Mouse (Mus musculus): ENCODE results near the gene Ankrd55. TPM values are rescaled to one million over a fixed set of nuclear protein-coding genes. Genes with fewer than 3 reads are reported as not detected.

Gene Ankrd55
- polyA plus RNA-seq, 1 experiment from 2014 or later, result 0.14 TPM

DNA sequence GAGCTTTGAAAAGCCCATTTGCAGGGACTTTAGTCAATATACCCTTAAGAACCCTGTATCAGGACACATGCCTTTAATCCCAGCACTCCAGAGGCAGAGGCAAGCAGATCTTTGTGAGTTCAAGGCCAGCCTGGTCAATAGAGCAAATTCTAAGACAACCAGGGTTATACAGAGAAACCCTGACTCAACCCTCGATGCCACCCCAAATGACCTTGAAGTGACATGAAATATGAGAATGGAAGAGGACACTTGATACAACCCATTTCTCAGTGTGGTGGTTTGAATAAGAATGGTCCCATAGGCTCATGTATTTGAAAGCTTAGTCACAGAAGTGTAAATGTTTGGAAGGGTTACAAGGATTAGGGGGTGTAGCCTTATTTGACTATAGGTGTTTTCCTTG, 121.6 kb downstream of the Ankrd55 start:
- ATAC-seq (replicated peaks; ENCODE audit: insufficient number of reproducible peaks, low FRiP score, low TSS enrichment), result no peak
- 83% methylated on average over 1 of the region's 1 CpGs for WGBS (ENCODE audit: insufficient replicate concordance)
- Histone ChIP-seq H3K9ac (ENCODE audit: low read depth, low read length) (no peak overlapping the region), H3K36me3 (ENCODE audit: control insufficient read depth, insufficient read depth, low read length) (no peaks in the 10 kb centered on the region), H3K4me1 (ENCODE audit: control insufficient read depth, insufficient read depth, low read length) (no peaks in the 10 kb centered on the region), H3K4me2 (no peak overlapping the region), H3K27me3 (ENCODE audit: control insufficient read depth, insufficient read depth, low read length) (no peaks in the 10 kb centered on the region), H3K9me3 (replicated peaks; ENCODE audit: control insufficient read depth, low read length) (no peaks in the 10 kb centered on the region), H3K27ac (ENCODE audit: low read depth, low read length) (no peak overlapping the region), H3K4me3 (ENCODE audit: low read depth, low read length) (no peak overlapping the region)

DNA sequence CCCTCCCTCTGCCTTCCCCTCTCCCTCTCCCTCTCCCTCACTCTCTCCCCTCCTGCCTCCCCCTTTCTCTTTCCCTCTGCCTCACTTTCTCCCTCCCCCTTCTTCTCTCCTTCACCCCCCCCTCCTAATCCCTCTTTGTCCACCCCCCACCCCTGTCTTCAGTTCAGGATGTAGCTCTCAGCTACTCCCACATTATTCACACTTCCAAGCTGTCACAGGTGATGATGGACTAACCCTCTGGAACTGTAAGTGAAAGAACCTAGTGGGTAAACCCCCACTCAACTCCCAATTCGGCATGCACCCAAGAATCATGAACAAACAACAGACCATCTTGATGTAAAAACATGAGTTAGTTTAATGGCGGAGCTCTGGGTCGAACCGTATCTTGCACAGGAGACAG, 122.2 kb downstream of the Ankrd55 start:
- Histone ChIP-seq H3K36me3 (ENCODE audit: control insufficient read depth, insufficient read depth, low read length) (no peaks in the 10 kb centered on the region), H3K27me3 (ENCODE audit: control insufficient read depth, insufficient read depth, low read length) (no peaks in the 10 kb centered on the region), H3K9me3 (replicated peaks; ENCODE audit: control insufficient read depth, low read length) (no peaks in the 10 kb centered on the region), H3K4me1 (ENCODE audit: control insufficient read depth, insufficient read depth, low read length) (no peaks in the 10 kb centered on the region), H3K4me3 (ENCODE audit: low read depth, low read length) (no peak overlapping the region), H3K9ac (ENCODE audit: low read depth, low read length) (no peak overlapping the region), H3K4me2 (no peak overlapping the region), H3K27ac (ENCODE audit: low read depth, low read length) (no peak overlapping the region)
- no peak for ATAC-seq (replicated peaks; ENCODE audit: insufficient number of reproducible peaks, low FRiP score, low TSS enrichment)
- 86% methylated on average over 4 of the region's 4 CpGs for WGBS (ENCODE audit: insufficient replicate concordance)

- no peaks in the 10 kb centered on the region for H3K36me3 ChIP-seq (ENCODE audit: control insufficient read depth, insufficient read depth, low read length)
- H3K27me3 ChIP-seq (ENCODE audit: control insufficient read depth, insufficient read depth, low read length), result no peaks in the 10 kb centered on the region
- H3K4me3 ChIP-seq (ENCODE audit: low read depth, low read length), result no peak overlapping the region
- H3K9ac ChIP-seq (ENCODE audit: low read depth, low read length), result no peak overlapping the region
- H3K9me3 ChIP-seq (replicated peaks; ENCODE audit: control insufficient read depth, low read length), result no peaks in the 10 kb centered on the region
- no peak overlapping the region for H3K4me2 ChIP-seq
- ATAC-seq (replicated peaks; ENCODE audit: insufficient number of reproducible peaks, low FRiP score, low TSS enrichment), result no peak
- no peak overlapping the region for H3K27ac ChIP-seq (ENCODE audit: low read depth, low read length)
- 78% methylated on average over 5 of the region's 5 CpGs for WGBS (ENCODE audit: insufficient replicate concordance)
- H3K4me1 ChIP-seq (ENCODE audit: control insufficient read depth, insufficient read depth, low read length), result peaks cover under 1% of the 10 kb centered on the region; the same call in 1 of the 2 replicates
Measured at GRCm38 (mm10) chr13:112411216-112411822, 123.1 kb downstream of the Ankrd55 start.

- no peaks in the 10 kb centered on the region for H3K36me3 ChIP-seq (ENCODE audit: control insufficient read depth, insufficient read depth, low read length)
- H3K9me3 ChIP-seq (replicated peaks; ENCODE audit: control insufficient read depth, low read length), result no peaks in the 10 kb centered on the region
- no peak for ATAC-seq (replicated peaks; ENCODE audit: insufficient number of reproducible peaks, low FRiP score, low TSS enrichment)
- no peak overlapping the region for H3K4me2 ChIP-seq
- peaks cover 10% of the 10 kb centered on the region for H3K4me1 ChIP-seq (ENCODE audit: control insufficient read depth, insufficient read depth, low read length)
- H3K4me3 ChIP-seq (ENCODE audit: low read depth, low read length), result no peak overlapping the region
- no peak overlapping the region for H3K9ac ChIP-seq (ENCODE audit: low read depth, low read length)
- H3K27me3 ChIP-seq (ENCODE audit: control insufficient read depth, insufficient read depth, low read length), result no peaks in the 10 kb centered on the region
- 80% methylated on average over 2 of the region's 3 CpGs for WGBS (ENCODE audit: insufficient replicate concordance)
- no peak overlapping the region for H3K27ac ChIP-seq (ENCODE audit: low read depth, low read length)
Measured at GRCm38 (mm10) chr13:112412251-112412650, 124.0 kb downstream of the Ankrd55 start.

DNA sequence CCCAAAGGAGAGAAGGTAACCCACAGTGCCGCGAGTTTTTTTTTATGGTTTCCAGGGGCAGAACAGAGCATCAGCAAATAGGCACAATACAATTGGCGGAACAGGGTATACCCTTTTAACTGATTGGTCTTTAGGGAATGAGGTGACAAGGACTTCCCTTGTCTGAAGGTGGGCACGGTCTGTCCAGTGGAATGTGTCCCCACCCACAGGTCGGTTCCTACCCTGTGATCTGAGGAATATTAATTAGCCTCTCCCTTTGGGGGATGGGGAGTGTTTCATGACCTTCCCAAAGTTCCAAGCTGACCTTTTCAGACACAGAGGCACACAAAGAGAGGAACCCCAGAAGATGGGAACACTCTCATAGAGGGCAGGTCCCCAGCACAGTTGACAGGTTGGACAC, 124.6 kb downstream of the Ankrd55 start:
- Histone ChIP-seq H3K27ac (ENCODE audit: low read depth, low read length) (no peak overlapping the region), H3K27me3 (ENCODE audit: control insufficient read depth, insufficient read depth, low read length) (no peaks in the 10 kb centered on the region), H3K9me3 (replicated peaks; ENCODE audit: control insufficient read depth, low read length) (no peaks in the 10 kb centered on the region), H3K4me1 (ENCODE audit: control insufficient read depth, insufficient read depth, low read length) (peaks cover 10% of the 10 kb centered on the region), H3K9ac (ENCODE audit: low read depth, low read length) (no peak overlapping the region), H3K4me3 (ENCODE audit: low read depth, low read length) (no peak overlapping the region), H3K4me2 (no peak overlapping the region), H3K36me3 (ENCODE audit: control insufficient read depth, insufficient read depth, low read length) (no peaks in the 10 kb centered on the region)
- WGBS (ENCODE audit: insufficient replicate concordance), result 78% methylated on average over 5 of the region's 5 CpGs
- ATAC-seq (replicated peaks; ENCODE audit: insufficient number of reproducible peaks, low FRiP score, low TSS enrichment), result no peak

GRCm38 (mm10) chr13:112413611-112414010, 125.4 kb downstream of the Ankrd55 start:
- 86% methylated on average over 8 of the region's 8 CpGs for WGBS (ENCODE audit: insufficient replicate concordance)
- Histone ChIP-seq H3K4me2 (no peak overlapping the region), H3K27ac (ENCODE audit: low read depth, low read length) (no peak overlapping the region), H3K9me3 (replicated peaks; ENCODE audit: control insufficient read depth, low read length) (no peaks in the 10 kb centered on the region), H3K9ac (ENCODE audit: low read depth, low read length) (no peak overlapping the region), H3K4me1 (ENCODE audit: control insufficient read depth, insufficient read depth, low read length) (peaks cover 16% of the 10 kb centered on the region), H3K27me3 (ENCODE audit: control insufficient read depth, insufficient read depth, low read length) (no peaks in the 10 kb centered on the region), H3K4me3 (ENCODE audit: low read depth, low read length) (no peak overlapping the region), H3K36me3 (ENCODE audit: control insufficient read depth, insufficient read depth, low read length) (no peaks in the 10 kb centered on the region)
- ATAC-seq (replicated peaks; ENCODE audit: insufficient number of reproducible peaks, low FRiP score, low TSS enrichment), result no peak

DNA sequence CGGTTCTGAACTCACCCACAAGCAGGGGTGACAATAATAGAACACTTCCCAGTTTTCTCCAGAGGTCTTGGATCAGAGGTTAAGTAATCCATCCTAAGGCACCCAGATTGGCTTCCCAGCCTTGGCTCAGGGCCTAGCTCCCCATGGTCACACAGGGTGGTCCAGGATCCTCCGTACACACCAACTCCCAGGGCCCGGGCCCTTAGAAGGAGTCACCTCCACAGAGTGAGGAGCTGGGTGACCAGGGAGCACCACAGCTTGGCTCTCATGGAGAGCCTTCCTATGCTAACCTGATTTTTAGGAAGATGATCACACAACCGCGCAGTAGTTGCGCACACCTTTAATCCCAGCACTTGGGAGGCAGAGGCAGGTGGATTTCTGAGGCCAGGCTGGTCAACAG, 127.6 kb downstream of the Ankrd55 start:
- Histone ChIP-seq H3K4me3 (ENCODE audit: low read depth, low read length) (no peak overlapping the region), H3K27me3 (ENCODE audit: control insufficient read depth, insufficient read depth, low read length) (no peaks in the 10 kb centered on the region), H3K27ac (ENCODE audit: low read depth, low read length) (no peak overlapping the region), H3K9ac (ENCODE audit: low read depth, low read length) (no peak overlapping the region), H3K4me1 (ENCODE audit: control insufficient read depth, insufficient read depth, low read length) (peaks cover 16% of the 10 kb centered on the region), H3K4me2 (no peak overlapping the region), H3K9me3 (replicated peaks; ENCODE audit: control insufficient read depth, low read length) (no peaks in the 10 kb centered on the region), H3K36me3 (ENCODE audit: control insufficient read depth, insufficient read depth, low read length) (no peaks in the 10 kb centered on the region)
- ATAC-seq (replicated peaks; ENCODE audit: insufficient number of reproducible peaks, low FRiP score, low TSS enrichment), result no peak
- WGBS (ENCODE audit: insufficient replicate concordance), result 75% methylated on average over 6 of the region's 6 CpGs

GRCm38 (mm10) chr13:112416410-112417162, 128.3 kb downstream of the Ankrd55 start:
- no peaks in the 10 kb centered on the region for H3K27me3 ChIP-seq (ENCODE audit: control insufficient read depth, insufficient read depth, low read length)
- WGBS (ENCODE audit: insufficient replicate concordance), result 18% methylated on average over 8 of the region's 8 CpGs
- ATAC-seq (replicated peaks; ENCODE audit: insufficient number of reproducible peaks, low FRiP score, low TSS enrichment), result no peak
- H3K4me3 ChIP-seq (ENCODE audit: low read depth, low read length), result no peak overlapping the region
- H3K27ac ChIP-seq (ENCODE audit: low read depth, low read length), result peak overlapping the region; percentile 54; the same call in 1 of the 2 replicates
- 0 out of 2 replicates have a peak overlapping the region, but pooled peaks have one; percentile 28 for H3K9ac ChIP-seq (ENCODE audit: low read depth, low read length)
- H3K36me3 ChIP-seq (ENCODE audit: control insufficient read depth, insufficient read depth, low read length), result no peaks in the 10 kb centered on the region
- H3K4me2 ChIP-seq, result peak overlapping the region; percentile 29; the same call in 1 of the 2 replicates
- H3K9me3 ChIP-seq (replicated peaks; ENCODE audit: control insufficient read depth, low read length), result no peaks in the 10 kb centered on the region
- peaks cover 16% of the 10 kb centered on the region for H3K4me1 ChIP-seq (ENCODE audit: control insufficient read depth, insufficient read depth, low read length)

- 0 out of 2 replicates have a peak overlapping the region, but pooled peaks have one; percentile 54 for H3K27ac ChIP-seq (ENCODE audit: low read depth, low read length)
- no peak overlapping the region for H3K9ac ChIP-seq (ENCODE audit: low read depth, low read length)
- no peak overlapping the region for H3K4me3 ChIP-seq (ENCODE audit: low read depth, low read length)
- H3K4me2 ChIP-seq, result no peak overlapping the region
- H3K9me3 ChIP-seq (replicated peaks; ENCODE audit: control insufficient read depth, low read length), result no peaks in the 10 kb centered on the region
- H3K27me3 ChIP-seq (ENCODE audit: control insufficient read depth, insufficient read depth, low read length), result no peaks in the 10 kb centered on the region
- ATAC-seq (replicated peaks; ENCODE audit: insufficient number of reproducible peaks, low FRiP score, low TSS enrichment), result no peak
- no peaks in the 10 kb centered on the region for H3K36me3 ChIP-seq (ENCODE audit: control insufficient read depth, insufficient read depth, low read length)
- 21% methylated on average over 4 of the region's 4 CpGs for WGBS (ENCODE audit: insufficient replicate concordance)
- H3K4me1 ChIP-seq (ENCODE audit: control insufficient read depth, insufficient read depth, low read length), result peaks cover 17% of the 10 kb centered on the region
Measured at GRCm38 (mm10) chr13:112417163-112417523, 128.9 kb downstream of the Ankrd55 start.
